Mouse (Mus musculus) induced T-regulatory cell, adult 2 months (primary cell): ENCODE results near the gene Smarcb1.

Experiments used
- DNase-seq: peaks from one replicate; pipeline ENCODE4 v3.0.0-alpha.2; 2012; ENCODE audit warnings: low read depth

Smarcb1 gene

GRCm38 (mm10) chr10:75932891-75933290, 11.5 kb upstream of the Smarcb1 start, which contains the start of gene Chchd10:
Chchd10 (plus strand) TSS chr10:75933130.
- DNase-seq = no peak

- peak; percentile 72 for DNase-seq
Measured at GRCm38 (mm10) chr10:75932081-75932678, 10.8 kb upstream of the Smarcb1 start.

- DNase-seq = no peak
Measured at GRCm38 (mm10) chr10:75931311-75931710, 9.9 kb upstream of the Smarcb1 start.

- no peak for DNase-seq
Measured at GRCm38 (mm10) chr10:75930304-75930703, 8.9 kb upstream of the Smarcb1 start.

GRCm38 (mm10) chr10:75926396-75926795, 5.0 kb upstream of the Smarcb1 start:
- no peak for DNase-seq

GRCm38 (mm10) chr10:75924324-75924723, 2.9 kb upstream of the Smarcb1 start:
- peak; percentile 34 for DNase-seq

GRCm38 (mm10) chr10:75921726-75922560, 526 bp upstream of the Smarcb1 start:
- no peak for DNase-seq

GRCm38 (mm10) chr10:75919026-75919425, 2.4 kb downstream of the Smarcb1 start:
- DNase-seq = no peak

- no peak for DNase-seq
Measured at GRCm38 (mm10) chr10:75916840-75917239, 4.6 kb downstream of the Smarcb1 start.

GRCm38 (mm10) chr10:75915557-75915956, 5.9 kb downstream of the Smarcb1 start:
- no peak for DNase-seq

GRCm38 (mm10) chr10:75913013-75913589, 8.3 kb downstream of the Smarcb1 start:
- no peak for DNase-seq

- no peak for DNase-seq
Measured at GRCm38 (mm10) chr10:75910698-75911097, 10.7 kb downstream of the Smarcb1 start.

- DNase-seq = no peak
Measured at GRCm38 (mm10) chr10:75906882-75907281, 14.5 kb downstream of the Smarcb1 start.

- DNase-seq = no peak
Measured at GRCm38 (mm10) chr10:75904391-75904790, 17.0 kb downstream of the Smarcb1 start.

GRCm38 (mm10) chr10:75898846-75899245, 22.6 kb downstream of the Smarcb1 start:
- DNase-seq = no peak

GRCm38 (mm10) chr10:75898039-75898564, 23.3 kb downstream of the Smarcb1 start:
- no peak for DNase-seq

GRCm38 (mm10) chr10:75897373-75897772, 24.0 kb downstream of the Smarcb1 start:
- peak; percentile 69 for DNase-seq

- DNase-seq = no peak
Measured at GRCm38 (mm10) chr10:75896208-75896607, 25.2 kb downstream of the Smarcb1 start.

GRCm38 (mm10) chr10:75895730-75896129, 25.7 kb downstream of the Smarcb1 start:
- peak; percentile 64 for DNase-seq

- no peak for DNase-seq
Measured at GRCm38 (mm10) chr10:75894601-75895000, 26.8 kb downstream of the Smarcb1 start.

- DNase-seq = peak; percentile 99
Measured at GRCm38 (mm10) chr10:75893089-75893750, 28.2 kb downstream of the Smarcb1 start, which contains the start of gene Derl3. Derl3 (plus strand) TSS chr10:75893413.
